Mouse (Mus musculus) bone marrow, adult 2 months (tissue): ENCODE results near the gene Mapk6.

Source experiments
- CTCF ChIP-seq: fragments of 200-500 bp; IDR thresholded peaks from 2 replicates; pipeline ENCODE4 v1.5.1; 2011; ENCODE audit warnings: low read length, control low read depth; ENCODE audit not compliant: control insufficient read depth, insufficient read depth
- POLR2A ChIP-seq: fragments of 200-500 bp; IDR thresholded peaks from 2 replicates; pipeline ENCODE4 v1.6.1; 2011; ENCODE audit warnings: low read depth, mild to moderate bottlenecking, control low read depth, low read length, borderline replicate concordance; ENCODE audit not compliant: control insufficient read depth

DNA sequence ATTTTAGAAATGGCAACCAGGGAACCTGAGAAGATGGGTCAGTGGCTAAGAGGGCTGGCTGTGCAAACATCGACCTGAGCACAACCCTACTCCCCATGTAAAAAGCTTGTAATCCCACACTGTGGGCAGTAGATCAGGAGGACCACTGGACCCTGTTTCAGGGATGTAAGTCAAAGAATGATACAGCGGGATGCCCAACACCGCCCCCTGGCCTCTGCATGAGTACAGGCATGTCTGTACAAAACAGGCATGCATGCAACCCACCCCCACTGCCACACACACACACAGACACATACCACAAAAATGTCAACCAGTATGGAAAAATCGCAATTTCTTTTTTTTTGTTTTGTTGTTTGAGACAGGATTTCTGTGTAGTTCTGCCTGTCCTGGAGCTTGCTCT is 10.7 kb downstream of the Mapk6 start:
- TF ChIP-seq CTCF (peak; percentile 23; the same call in 1 of the 2 replicates), POLR2A (no peak)
